Mouse (Mus musculus) bone marrow macrophage, adult 2 months (primary cell): ENCODE results near the gene Ndufaf3. TPM values are rescaled to one million over a fixed set of nuclear protein-coding genes. Genes with fewer than 3 reads are reported as not detected.

ENCODE experiments used
- H3K27ac ChIP-seq: 2 replicates; pipeline ENCODE4 v1.5.1; 2012; ENCODE audit warnings: low read depth, low read length; ENCODE audit not compliant: insufficient read depth
- H3K4me1 ChIP-seq: 2 replicates; pipeline ENCODE4 v1.6.1; 2012; ENCODE audit warnings: low read length; ENCODE audit not compliant: control insufficient read depth, insufficient read depth
- H3K4me3 ChIP-seq: 2 replicates; pipeline ENCODE4 v1.5.1; 2012; ENCODE audit warnings: mild to moderate bottlenecking, low read length, moderate library complexity; ENCODE audit not compliant: insufficient read depth
- CTCF ChIP-seq: IDR thresholded peaks from 2 replicates; pipeline ENCODE4 v1.5.1; 2012; ENCODE audit warnings: low read depth, mild to moderate bottlenecking, low read length, moderate library complexity
- POLR2A ChIP-seq: IDR thresholded peaks from 2 replicates; pipeline ENCODE4 v1.6.1; 2012; ENCODE audit warnings: mild to moderate bottlenecking, low read depth, low read length, borderline replicate concordance
- polyA plus RNA-seq: library from polyadenylated mRNA; stranded (reverse); fragments of >200 nt; gene quantifications from 2 replicates; pipeline ENCODE4 v1.2.4, GENCODE M21; 2012; ENCODE audit not compliant: missing spikeins, insufficient read depth, insufficient read length

The Ndufaf3 gene
- polyA plus RNA-seq, 1 experiment: 29.7 TPM

GRCm38 (mm10) chr9:108591462-108591861 is 24.2 kb upstream of the Ndufaf3 start:
- Histone ChIP-seq H3K4me3 (no peak overlapping the region), H3K27ac (no peak overlapping the region), H3K4me1 (peaks cover 9% of the 10 kb centered on the region)
- no peak for TF ChIP-seq CTCF
- no peak for TF ChIP-seq POLR2A

DNA sequence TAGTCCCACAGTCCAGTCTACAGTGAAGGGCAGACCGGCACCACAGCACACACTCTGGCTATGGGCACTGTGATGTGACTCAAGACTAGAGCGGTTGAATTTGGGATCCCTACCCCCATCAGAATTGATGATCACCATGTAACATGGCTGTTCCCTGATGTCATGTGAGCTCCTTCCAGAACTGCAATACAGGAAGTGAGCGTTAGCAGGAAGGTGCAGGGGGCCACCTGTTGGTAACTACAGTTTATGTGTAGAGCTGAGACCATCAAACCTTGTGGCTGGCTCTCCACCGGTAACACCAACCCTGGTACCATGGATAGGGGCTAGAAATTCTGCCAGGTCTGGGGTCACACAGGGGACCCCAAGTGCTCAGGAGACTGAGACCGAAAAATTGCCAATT is 22.0 kb upstream of the Ndufaf3 start:
- no peak overlapping the region for H3K27ac ChIP-seq
- TF ChIP-seq CTCF: no peak
- no peak for TF ChIP-seq POLR2A

GRCm38 (mm10) chr9:108587571-108588180 is 20.4 kb upstream of the Ndufaf3 start:
- Histone ChIP-seq H3K4me3 (no peak overlapping the region), H3K4me1 (peaks cover 7% of the 10 kb centered on the region), H3K27ac (no peak overlapping the region)
- TF ChIP-seq CTCF (no peak), POLR2A (no peak)

More for the DNA sequence above, 22.0 kb upstream of the Ndufaf3 start:
- peaks cover 7% of the 10 kb centered on the region for H3K4me1 ChIP-seq
- no peak overlapping the region for H3K4me3 ChIP-seq

DNA sequence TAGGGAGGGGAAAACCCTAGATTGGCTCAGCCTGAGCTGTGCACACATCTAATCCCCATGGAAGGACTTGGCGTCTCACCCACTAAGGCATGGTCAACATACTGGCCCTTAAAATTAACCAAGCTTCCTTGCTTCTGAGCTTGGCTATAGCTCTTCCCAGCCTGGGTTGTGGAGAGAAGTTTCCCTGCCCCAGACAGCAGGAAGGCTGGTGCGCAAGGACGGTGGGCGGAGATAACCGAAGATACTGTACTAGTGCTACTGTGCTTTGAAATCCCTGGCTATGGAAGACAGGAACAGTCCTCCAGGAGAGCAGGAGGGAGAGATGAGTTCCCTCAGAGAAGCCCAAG is 12.1 kb upstream of the Ndufaf3 start:
- H3K4me1 ChIP-seq: peaks cover 5% of the 10 kb centered on the region
- peak overlapping the region; percentile 68; the same call in 1 of the 2 replicates for H3K4me3 ChIP-seq
- H3K27ac ChIP-seq: no peak overlapping the region
- TF ChIP-seq POLR2A: no peak
- no peak for TF ChIP-seq CTCF

- TF ChIP-seq CTCF (no peak), POLR2A (no peak)
- H3K27ac ChIP-seq: peak within 1 kb of the TSS; percentile 4
- peak within 1 kb of the TSS; percentile 68 for H3K4me3 ChIP-seq
- H3K4me1 ChIP-seq: peaks cover 5% of the 10 kb centered on the region
Observed at GRCm38 (mm10) chr9:108578545-108579343, 11.5 kb upstream of the Ndufaf3 start, which contains the start of gene Wdr6. Gene Wdr6 (minus strand): TSS chr9:108578739.

GRCm38 (mm10) chr9:108577934-108578544 is 10.8 kb upstream of the Ndufaf3 start:
- Histone ChIP-seq H3K4me3 (peak overlapping the region; percentile 68), H3K4me1 (peaks cover 5% of the 10 kb centered on the region), H3K27ac (no peak overlapping the region)
- no peak for TF ChIP-seq CTCF
- no peak for TF ChIP-seq POLR2A

- Histone ChIP-seq H3K4me1 (peaks cover 5% of the 10 kb centered on the region), H3K4me3 (no peak overlapping the region), H3K27ac (no peak overlapping the region)
- TF ChIP-seq POLR2A (no peak), CTCF (no peak)
Observed at GRCm38 (mm10) chr9:108577025-108577424, 9.8 kb upstream of the Ndufaf3 start.

GRCm38 (mm10) chr9:108575321-108576297 is 8.4 kb upstream of the Ndufaf3 start:
- TF ChIP-seq CTCF: no peak
- no peak for TF ChIP-seq POLR2A
- H3K27ac ChIP-seq: no peak overlapping the region
- no peak overlapping the region for H3K4me3 ChIP-seq
- peaks cover 5% of the 10 kb centered on the region for H3K4me1 ChIP-seq

- no peak overlapping the region for H3K4me3 ChIP-seq
Observed at GRCm38 (mm10) chr9:108574921-108575320, 7.7 kb upstream of the Ndufaf3 start.

More at GRCm38 (mm10) chr9:108574921-108575320, 7.7 kb upstream of the Ndufaf3 start:
- TF ChIP-seq CTCF (no peak), POLR2A (no peak)
- no peak overlapping the region for H3K27ac ChIP-seq
- H3K4me1 ChIP-seq: peaks cover 5% of the 10 kb centered on the region
